Mouse (Mus musculus) ES-Bruce4 (cell line): Measurements from ENCODE around the gene Prpf8. TPM values are rescaled to one million over a fixed set of nuclear protein-coding genes. Genes with fewer than 3 reads are reported as not detected.

Source experiments
- H3K27ac ChIP-seq: 2 replicates; pipeline ENCODE4 v1.5.1; 2012; ENCODE audit warnings: low read length, inconsistent platforms; ENCODE audit not compliant: insufficient read depth
- H3K27me3 ChIP-seq: 2 replicates; pipeline ENCODE4 v1.6.1; 2012; ENCODE audit warnings: mild to moderate bottlenecking, low read length, inconsistent platforms; ENCODE audit not compliant: control insufficient read depth, poor library complexity, insufficient read depth, severe bottlenecking
- H3K36me3 ChIP-seq: 2 replicates; pipeline ENCODE4 v1.6.1; 2012; ENCODE audit warnings: inconsistent platforms, mild to moderate bottlenecking, low read length, moderate library complexity; ENCODE audit not compliant: control insufficient read depth, poor library complexity, insufficient read depth, severe bottlenecking
- H3K4me1 ChIP-seq: one replicate; pipeline ENCODE4 v1.8.1; 2011; ENCODE audit warnings: low read length; ENCODE audit not compliant: control insufficient read depth, insufficient read depth
- H3K4me3 ChIP-seq: 2 replicates; pipeline ENCODE4 v1.5.1; 2011; ENCODE audit warnings: low read depth, mild to moderate bottlenecking, low read length
- H3K9ac ChIP-seq: 2 replicates; pipeline ENCODE4 v1.6.1; 2012; ENCODE audit warnings: low read depth, mild to moderate bottlenecking, inconsistent platforms; ENCODE audit not compliant: poor library complexity, severe bottlenecking
- H3K9me3 ChIP-seq: replicated peaks from 2 replicates; pipeline ENCODE4 v1.6.1; 2012; ENCODE audit warnings: mild to moderate bottlenecking, low read length, inconsistent platforms; ENCODE audit not compliant: control insufficient read depth, poor library complexity, insufficient read depth, severe bottlenecking
- CTCF ChIP-seq: IDR thresholded peaks from one replicate; pipeline ENCODE4 v1.8.1; 2011; ENCODE audit warnings: low read depth, low read length
- EP300 ChIP-seq: IDR thresholded peaks from 2 replicates; pipeline ENCODE4 v1.6.1; 2011; ENCODE audit warnings: low read depth, low read length; ENCODE audit not compliant: insufficient read depth
- POLR2A ChIP-seq: IDR thresholded peaks from one replicate; pipeline ENCODE4 v1.8.1; 2011; ENCODE audit warnings: low read length; ENCODE audit not compliant: insufficient read depth
- polyA plus RNA-seq: library from polyadenylated mRNA; stranded (reverse); fragments of >200 nt; gene quantifications from 2 replicates; pipeline ENCODE4 v1.2.4, GENCODE M21; 2011; ENCODE audit warnings: low read depth; ENCODE audit not compliant: missing spikeins, insufficient read depth, insufficient read length

Prpf8 gene
- polyA plus RNA-seq, 1 experiment, result 212 TPM

- no peaks in the 10 kb centered on the region for H3K4me1 ChIP-seq
- TF ChIP-seq CTCF (no peak), EP300 (no peak), POLR2A (no peak)
- no peak overlapping the region for H3K27ac ChIP-seq
- no peaks in the 10 kb centered on the region for H3K27me3 ChIP-seq
- H3K4me3 ChIP-seq, result no peak overlapping the region
- no peak overlapping the region for H3K9ac ChIP-seq
- no peaks in the 10 kb centered on the region for H3K9me3 ChIP-seq
- peaks cover 5% of the 10 kb centered on the region for H3K36me3 ChIP-seq
These were observed 21.6 kb upstream of the Prpf8 start for GRCm38 (mm10) chr11:75465051-75465450.

GRCm38 (mm10) chr11:75466731-75467505 is 19.7 kb upstream of the Prpf8 start:
- Histone ChIP-seq H3K27me3 (no peaks in the 10 kb centered on the region), H3K4me1 (no peaks in the 10 kb centered on the region), H3K4me3 (no peak overlapping the region), H3K9ac (no peak overlapping the region), H3K36me3 (peaks cover 5% of the 10 kb centered on the region), H3K9me3 (no peaks in the 10 kb centered on the region), H3K27ac (no peak overlapping the region)
- TF ChIP-seq POLR2A (no peak), CTCF (peak; percentile 23), EP300 (no peak)

- peaks cover 5% of the 10 kb centered on the region for H3K36me3 ChIP-seq
- TF ChIP-seq POLR2A, result no peak
- no peak for TF ChIP-seq CTCF
- no peak for TF ChIP-seq EP300
- H3K9ac ChIP-seq, result peak overlapping the region; percentile 79
- H3K9me3 ChIP-seq, result no peaks in the 10 kb centered on the region
- H3K27me3 ChIP-seq, result no peaks in the 10 kb centered on the region
- H3K4me3 ChIP-seq, result peak overlapping the region; percentile 69
- no peak overlapping the region for H3K27ac ChIP-seq
- no peaks in the 10 kb centered on the region for H3K4me1 ChIP-seq
These were observed 19.0 kb upstream of the Prpf8 start for GRCm38 (mm10) chr11:75467512-75468215.

GRCm38 (mm10) chr11:75468410-75468809 is 18.2 kb upstream of the Prpf8 start:
- no peaks in the 10 kb centered on the region for H3K27me3 ChIP-seq
- no peaks in the 10 kb centered on the region for H3K4me1 ChIP-seq
- H3K4me3 ChIP-seq, result peak overlapping the region; percentile 69
- peak overlapping the region; percentile 79 for H3K9ac ChIP-seq
- no peaks in the 10 kb centered on the region for H3K9me3 ChIP-seq
- no peak overlapping the region for H3K27ac ChIP-seq
- peaks cover 5% of the 10 kb centered on the region for H3K36me3 ChIP-seq
- no peak for TF ChIP-seq EP300
- TF ChIP-seq POLR2A, result no peak
- no peak for TF ChIP-seq CTCF

- no peaks in the 10 kb centered on the region for H3K9me3 ChIP-seq
- H3K4me1 ChIP-seq, result no peaks in the 10 kb centered on the region
- H3K9ac ChIP-seq, result no peak overlapping the region
- TF ChIP-seq CTCF (no peak), POLR2A (no peak), EP300 (no peak)
- H3K36me3 ChIP-seq, result peaks cover 5% of the 10 kb centered on the region
- H3K4me3 ChIP-seq, result no peak overlapping the region
- no peaks in the 10 kb centered on the region for H3K27me3 ChIP-seq
- no peak overlapping the region for H3K27ac ChIP-seq
These were observed 17.4 kb upstream of the Prpf8 start for GRCm38 (mm10) chr11:75469261-75469660.

- H3K36me3 ChIP-seq, result peaks cover under 1% of the 10 kb centered on the region
- H3K4me1 ChIP-seq, result no peaks in the 10 kb centered on the region
- H3K9me3 ChIP-seq, result no peaks in the 10 kb centered on the region
- H3K4me3 ChIP-seq, result no peak overlapping the region
- H3K9ac ChIP-seq, result no peak overlapping the region
- no peaks in the 10 kb centered on the region for H3K27me3 ChIP-seq
- TF ChIP-seq CTCF (no peak), POLR2A (no peak), EP300 (no peak)
- no peak overlapping the region for H3K27ac ChIP-seq
These were observed 15.9 kb upstream of the Prpf8 start for GRCm38 (mm10) chr11:75470675-75471074.
